Mouse (Mus musculus) kidney, embryonic 16.5 days (tissue): ENCODE measurements around the gene Usp2. TPM values are rescaled to one million over a fixed set of nuclear protein-coding genes. Genes with fewer than 3 reads are reported as not detected.
A peak's percentile ranks its signal among the peaks of the same experiment; 100 is the strongest.

ENCODE experiments used
- ATAC-seq: fragments of 200-750 bp; cut with Nextera tagmentation; 2 replicates; pipeline ENCODE4 v1.8.0; 2017; ENCODE audit warnings: moderate TSS enrichment; ENCODE audit not compliant: low FRiP score, low TSS enrichment
- H3K27ac ChIP-seq: fragments of 300-500 bp; sonication (generic); 2 replicates; pipeline ENCODE4 v1.5.1; 2014; ENCODE audit warnings: low read length
- H3K27me3 ChIP-seq: fragments of 300-500 bp; sonication (generic); 2 replicates; pipeline ENCODE4 v1.6.1; 2014; ENCODE audit warnings: low read length, control low read depth, mixed read lengths; ENCODE audit not compliant: insufficient read depth
- H3K36me3 ChIP-seq: fragments of 300-500 bp; sonication (generic); 2 replicates; pipeline ENCODE4 v1.6.1; 2014; ENCODE audit warnings: low read length, control low read depth, mixed read lengths; ENCODE audit not compliant: insufficient read depth
- H3K4me1 ChIP-seq: fragments of 300-500 bp; sonication (generic); 2 replicates; pipeline ENCODE4 v1.6.1; 2014; ENCODE audit warnings: low read length, control low read depth, mixed read lengths; ENCODE audit not compliant: insufficient read depth
- H3K4me2 ChIP-seq: fragments of 300-500 bp; sonication (generic); replicated peaks from 2 replicates; pipeline ENCODE4 v1.6.1; 2014; ENCODE audit warnings: low read depth, low read length
- H3K4me3 ChIP-seq: fragments of 300-500 bp; sonication (generic); 2 replicates; pipeline ENCODE4 v1.5.1; 2014; ENCODE audit warnings: mild to moderate bottlenecking, low read length
- H3K9ac ChIP-seq: fragments of 300-500 bp; sonication (generic); replicated peaks from 2 replicates; pipeline ENCODE4 v1.6.1; 2014; ENCODE audit warnings: low read length
- H3K9me3 ChIP-seq: fragments of 300-500 bp; sonication (generic); 2 replicates; pipeline ENCODE4 v1.6.1; 2016; ENCODE audit warnings: low read length, control low read depth
- WGBS: fragments of 180-500 bp; shearing (Covaris S2); extraction: QIAGEN DNeasy Blood & Tissue Kit; methylation state at CpG from one replicate; pipeline ENCODE4 v1.1.7; 2014; 5-methylcytosine and 5-hydroxymethylcytosine counted together
- polyA plus RNA-seq: library from polyadenylated mRNA; unstranded; fragments of >200 nt; fragmentation: Nextera tagmentation; extraction: Ambion mirVana; gene quantifications from 2 replicates; pipeline ENCODE4 v1.2.1, GENCODE M21; 2015

Gene Usp2
- polyA plus RNA-seq, 1 experiment from 2014 or later: 53.9 TPM

DNA sequence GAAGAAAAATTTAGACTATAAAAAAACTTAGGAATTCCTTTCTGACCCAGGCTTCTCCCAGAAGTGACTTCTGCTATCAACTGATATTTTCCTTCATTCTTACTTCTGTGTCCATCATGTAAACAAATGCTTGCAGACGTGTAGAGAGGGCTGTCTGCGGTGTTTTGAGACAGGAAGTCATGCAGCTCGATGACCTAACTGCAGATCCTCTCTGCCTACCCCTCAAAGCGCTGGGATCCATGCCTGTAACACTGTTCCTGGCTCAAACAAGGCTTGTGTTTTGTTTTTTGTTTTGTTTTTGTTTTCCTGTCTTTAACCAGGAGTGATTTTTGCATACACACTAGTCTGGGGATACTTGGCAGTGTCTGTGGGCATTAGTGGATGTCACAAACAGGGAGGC lies 71.0 kb downstream of the Usp2 start:
- Histone ChIP-seq H3K9me3 (no peaks in the 10 kb centered on the region), H3K4me1 (peaks cover 31% of the 10 kb centered on the region), H3K9ac (0 out of 2 replicates have a peak overlapping the region, but pooled peaks have one; percentile 16), H3K27ac (no peak overlapping the region), H3K4me2 (no peak overlapping the region), H3K27me3 (no peaks in the 10 kb centered on the region), H3K36me3 (peaks cover 17% of the 10 kb centered on the region; the same call in 1 of the 2 replicates), H3K4me3 (no peak overlapping the region)
- WGBS: 51% methylated on average over 4 of the region's 4 CpGs
- no peak for ATAC-seq

DNA sequence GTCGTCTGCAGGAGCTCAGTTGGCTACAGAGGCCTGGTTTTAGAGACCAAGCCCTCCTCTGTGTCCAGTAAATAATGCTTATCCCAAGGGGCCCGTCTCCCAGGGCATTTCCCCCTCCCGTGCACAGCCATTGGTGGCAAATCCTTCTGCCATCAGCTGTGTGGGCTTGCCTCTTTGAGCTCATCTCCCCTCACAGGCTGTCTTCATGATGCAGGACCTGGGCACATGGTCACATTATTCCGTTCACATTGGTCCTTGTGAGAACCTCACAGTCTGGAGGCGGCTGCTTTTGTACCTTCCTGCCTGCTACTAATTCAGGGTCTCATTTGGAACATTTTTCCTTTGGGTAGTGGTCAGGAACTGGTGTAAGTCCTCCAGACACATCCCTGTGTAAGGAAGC lies 75.1 kb downstream of the Usp2 start:
- Histone ChIP-seq H3K4me3 (no peak overlapping the region), H3K36me3 (peaks cover 27% of the 10 kb centered on the region)
- 70% methylated on average over 5 of the region's 5 CpGs for WGBS

GRCm38 (mm10) chr9:44143421-44143820 lies 76.6 kb downstream of the Usp2 start:
- 77% methylated on average over 5 of the region's 5 CpGs for WGBS
- H3K9ac ChIP-seq: no peak overlapping the region
- H3K36me3 ChIP-seq: peaks cover 28% of the 10 kb centered on the region
- peaks cover 4% of the 10 kb centered on the region; the same call in 1 of the 2 replicates for H3K4me1 ChIP-seq
- no peaks in the 10 kb centered on the region for H3K9me3 ChIP-seq
- no peak overlapping the region for H3K4me3 ChIP-seq
- H3K4me2 ChIP-seq: no peak overlapping the region
- no peak for ATAC-seq
- H3K27me3 ChIP-seq: no peaks in the 10 kb centered on the region
- H3K27ac ChIP-seq: peak overlapping the region; percentile 58

More for the DNA sequence above, 75.1 kb downstream of the Usp2 start:
- Histone ChIP-seq H3K4me2 (no peak overlapping the region), H3K27ac (no peak overlapping the region), H3K27me3 (no peaks in the 10 kb centered on the region), H3K9me3 (no peaks in the 10 kb centered on the region), H3K4me1 (peaks cover 8% of the 10 kb centered on the region; the same call in 1 of the 2 replicates), H3K9ac (no peak overlapping the region; the same call in 1 of the 2 replicates)
- ATAC-seq: no peak

DNA sequence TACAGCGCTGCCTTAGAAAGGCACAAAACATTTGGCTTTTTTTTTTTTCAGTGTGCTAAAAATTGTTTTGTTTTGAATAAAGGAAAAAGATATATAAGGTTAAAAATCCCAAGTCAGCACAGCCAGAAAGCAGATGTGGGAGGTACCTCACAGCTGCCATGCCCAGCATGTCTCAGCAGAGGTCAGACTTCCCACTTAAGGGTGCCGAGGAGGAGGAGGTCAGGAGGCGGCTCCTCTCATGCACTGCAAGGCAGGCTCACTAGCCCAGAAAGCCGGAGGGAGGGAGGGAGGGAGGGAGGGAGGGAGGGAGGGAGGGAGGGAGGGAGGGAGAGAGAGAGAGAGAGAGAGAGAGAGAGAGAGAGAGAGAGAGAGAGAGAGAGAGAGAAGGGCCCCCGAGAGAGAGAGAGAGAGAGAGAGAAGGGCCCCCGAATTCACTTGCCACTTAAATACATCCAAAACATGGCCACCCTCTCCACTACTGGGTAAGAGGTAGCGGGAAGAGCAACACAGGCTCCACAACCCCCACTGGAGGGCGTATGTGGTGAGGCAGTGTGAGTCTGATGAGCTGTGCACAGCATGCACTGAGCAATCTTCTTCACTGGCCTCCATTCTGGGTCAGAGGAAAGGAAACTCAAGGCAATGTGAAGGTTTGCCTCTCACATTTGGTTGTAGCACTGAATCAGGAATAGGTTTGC lies 77.3 kb downstream of the Usp2 start:
- WGBS: 29% methylated on average over 7 of the region's 8 CpGs
- Histone ChIP-seq H3K4me1 (peaks cover 4% of the 10 kb centered on the region; the same call in 1 of the 2 replicates), H3K27me3 (no peaks in the 10 kb centered on the region), H3K9ac (no peak overlapping the region), H3K4me3 (no peak overlapping the region), H3K36me3 (peaks cover 30% of the 10 kb centered on the region), H3K4me2 (no peak overlapping the region), H3K27ac (peak overlapping the region; percentile 61), H3K9me3 (no peaks in the 10 kb centered on the region)
- peak; percentile 75; the same call in 1 of the 2 replicates for ATAC-seq

DNA sequence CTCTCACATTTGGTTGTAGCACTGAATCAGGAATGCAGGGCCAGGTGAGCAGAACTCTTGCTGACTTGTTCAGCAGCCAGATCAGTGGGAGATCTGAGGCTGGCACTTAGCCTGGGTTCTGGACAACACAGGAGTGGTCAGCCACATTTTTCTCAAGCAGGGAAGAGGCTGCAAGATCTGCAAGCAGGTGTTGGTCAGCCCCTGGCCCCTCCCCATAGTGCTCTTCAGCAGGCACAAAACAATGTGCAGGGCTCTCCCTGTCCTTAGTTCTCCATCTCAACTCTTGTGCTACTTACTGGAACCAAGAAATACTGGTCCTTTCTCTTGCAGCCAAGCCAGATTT lies 77.9 kb downstream of the Usp2 start:
- Histone ChIP-seq H3K9ac (no peak overlapping the region), H3K27ac (peak overlapping the region; percentile 61; the same call in 1 of the 2 replicates), H3K4me2 (no peak overlapping the region), H3K27me3 (no peaks in the 10 kb centered on the region), H3K9me3 (no peaks in the 10 kb centered on the region), H3K4me1 (peaks cover 4% of the 10 kb centered on the region; the same call in 1 of the 2 replicates), H3K4me3 (no peak overlapping the region), H3K36me3 (peaks cover 33% of the 10 kb centered on the region)
- ATAC-seq: no peak

Other genes with a start within 250 kb of the Usp2 start
- gene Thy1, start 23.6 kb upstream of the Usp2 start, polyA plus RNA-seq: 7.7 and 10.5 TPM in 2 replicates
- gene Mfrp, start 34.7 kb downstream of the Usp2 start, polyA plus RNA-seq: 0.10 and 0.25 TPM in 2 replicates
- gene C1qtnf5, start 40.2 kb downstream of the Usp2 start, polyA plus RNA-seq: 4.7 and 5.7 TPM in 2 replicates
- 0.22 and 0.25 TPM in 2 replicates for gene Gm49380, start 46.5 kb downstream of the Usp2 start, polyA plus RNA-seq
- gene Rnf26, start 46.5 kb downstream of the Usp2 start, polyA plus RNA-seq: 75.0 and 87.0 TPM in 2 replicates
- gene Mcam, start 67.4 kb downstream of the Usp2 start, polyA plus RNA-seq: 54.3 and 60.3 TPM in 2 replicates
- gene Cbl, start 167.0 kb downstream of the Usp2 start, polyA plus RNA-seq: 17.6 and 24.0 TPM in 2 replicates
- not detected in 2 replicates for gene Ccdc153, start 173.7 kb downstream of the Usp2 start, polyA plus RNA-seq
- gene Pdzd3, start 184.4 kb downstream of the Usp2 start, polyA plus RNA-seq: 13.3 and 14.1 TPM in 2 replicates
- 6.6 and 7.9 TPM in 2 replicates for gene Nlrx1, start 201.6 kb downstream of the Usp2 start, polyA plus RNA-seq
- gene Abcg4, start 221.6 kb downstream of the Usp2 start, polyA plus RNA-seq: 2.8 TPM in 2 replicates
- gene Hinfp, start 238.7 kb downstream of the Usp2 start, polyA plus RNA-seq: 27.2 and 31.1 TPM in 2 replicates